11 mouse cellular contexts compared by ENCODE assay signal in the genomic region with DNA sequence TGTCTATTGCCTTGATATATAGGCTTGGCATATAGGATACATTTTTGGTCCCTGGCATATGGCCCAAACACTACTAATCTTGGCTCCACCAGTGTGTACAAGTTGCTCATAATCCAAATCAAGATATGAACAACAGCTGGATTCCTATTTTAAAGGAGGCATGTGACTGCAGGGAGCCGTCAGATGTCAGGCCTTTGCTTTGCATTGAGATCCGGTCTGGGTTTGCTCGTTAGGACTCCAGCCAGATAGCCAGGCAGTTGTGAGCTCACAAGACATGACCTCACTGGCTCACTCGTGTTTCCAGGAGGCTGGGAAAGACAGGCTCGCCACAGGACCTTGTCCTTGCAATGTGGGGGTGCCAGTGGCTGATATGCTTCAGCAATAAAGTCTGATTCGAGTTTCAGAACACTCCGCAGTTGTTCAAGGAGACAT. TPM values are rescaled to one million over a fixed set of nuclear protein-coding genes. Genes with fewer than 3 reads are reported as not detected.
DNase-seq lines count a peak whose midpoint lies in the region; ATAC-seq and TF ChIP-seq lines count a peak whose summit lies in the region.
"Had no signal": no experiment of that assay in that cellular context is flagged by ENCODE, and none has a peak within 500 bp of the region (broad histone marks: within the 10 kb centered on the region; RNA-seq: fewer than 3 reads in every experiment).

No protein-coding gene starts in this region.

- ATAC-seq in megakaryocyte progenitor cell, adult 5-6 weeks (replicated peaks; ENCODE audit: poor library complexity): peak; percentile 34
- no peak for ATAC-seq in midbrain, embryonic 15.5 days (replicated peaks)

- H3K9ac ChIP-seq in midbrain, embryonic 15.5 days: no peak overlapping the region
- H3K9ac ChIP-seq: liver, embryonic 14.5 days had no signal

- no peaks in the 10 kb centered on the region for H3K36me3 ChIP-seq in kidney, adult 2 months (ENCODE audit: control insufficient read depth, insufficient read depth, low read length)
- H3K36me3 ChIP-seq in midbrain, embryonic 15.5 days (replicated peaks): no peaks in the 10 kb centered on the region

- no peak for TF ChIP-seq CTCF in kidney, adult 2 months (conservative IDR thresholded peaks at IDR 0.05; ENCODE audit: insufficient read depth, insufficient read length, low read depth, low read length)
- TF ChIP-seq CTCF in embryonic fibroblast, embryonic 13.5 days (IDR thresholded peaks at IDR 0.05; ENCODE audit: borderline replicate concordance, insufficient read depth, low read length): no peak

- no peaks in the 10 kb centered on the region for H3K27me3 ChIP-seq in kidney, adult 2 months (replicated peaks; ENCODE audit: control insufficient read depth, insufficient read depth, low read length)
- H3K27me3 ChIP-seq in midbrain, embryonic 15.5 days (replicated peaks): no peaks in the 10 kb centered on the region

- no peak for TF ChIP-seq POLR2A in kidney, adult 2 months (IDR thresholded peaks at IDR 0.05; ENCODE audit: low read depth, low read length)
- no peak for TF ChIP-seq POLR2A in embryonic fibroblast, embryonic 13.5 days (IDR thresholded peaks at IDR 0.05; ENCODE audit: low read depth, low read length)

- H3K9me3 ChIP-seq in midbrain, embryonic 15.5 days: no peaks in the 10 kb centered on the region
- H3K9me3 ChIP-seq: forebrain, embryonic 10.5 days; G1E had no signal

- H3K27ac ChIP-seq in kidney, adult 2 months (ENCODE audit: insufficient read depth, low read depth, low read length): 0 out of 2 replicates have a peak overlapping the region, but pooled peaks have one; percentile 20
- peak overlapping the region; percentile 97 for H3K27ac ChIP-seq in embryonic fibroblast, embryonic 13.5 days (ENCODE audit: insufficient read depth, low read length)
- H3K27ac ChIP-seq in midbrain, embryonic 15.5 days: no peak overlapping the region
- H3K27ac ChIP-seq: forebrain, embryonic 10.5 days; liver, embryonic 14.5 days had no signal

- peak; percentile 40 for DNase-seq in kidney, adult 2 months
- DNase-seq in kidney, adult 11 months: no peak
- peak; percentile 97 for DNase-seq in NIH3T3 (ENCODE audit: low read depth)
- DNase-seq in frontal cortex, postnatal 36 days (ENCODE audit: low spot score in 2 of 2): no peak
- no peak for DNase-seq in thymus, postnatal 14 days

- no peak overlapping the region for H3K4me2 ChIP-seq in midbrain, embryonic 15.5 days

- 39% methylated on average over 7 of the region's 7 CpGs for WGBS in kidney, adult 2 months
- WGBS in midbrain, embryonic 15.5 days: 62% methylated on average over 7 of the region's 7 CpGs

- no peak overlapping the region for H3K4me3 ChIP-seq in kidney, adult 2 months (ENCODE audit: insufficient read depth, low read depth, low read length)
- H3K4me3 ChIP-seq in embryonic fibroblast, embryonic 13.5 days (ENCODE audit: insufficient read depth, low read length): no peak overlapping the region
- no peak overlapping the region for H3K4me3 ChIP-seq in midbrain, embryonic 15.5 days
- H3K4me3 ChIP-seq: forebrain, embryonic 10.5 days had no signal

- H3K4me1 ChIP-seq in kidney, adult 2 months (ENCODE audit: control insufficient read depth, insufficient read depth, low read length): no peaks in the 10 kb centered on the region
- peaks cover 19% of the 10 kb centered on the region for H3K4me1 ChIP-seq in embryonic fibroblast, embryonic 13.5 days (ENCODE audit: control insufficient read depth, insufficient read depth, low read length)
- no peaks in the 10 kb centered on the region for H3K4me1 ChIP-seq in midbrain, embryonic 15.5 days

RNA-seq across cellular contexts. Expression of a gene that starts 44.2 kb away (rescaled TPM):
- polyA plus RNA-seq in kidney, adult 2 months (2012; rRNA removed): 13.0 and 15.7 TPM in 2 replicates
- 120 and 129 TPM in 2 replicates for polyA plus RNA-seq in embryonic fibroblast, embryonic 13.5 days (2011; ENCODE audit: insufficient read length, low read depth, missing spikeins)
- total RNA-seq in megakaryocyte progenitor cell, adult 5-6 weeks (2015): 34.8 and 36.5 TPM in 2 replicates
- 47.9 and 69.3 TPM in 2 replicates for total RNA-seq in megakaryocyte progenitor cell, adult 5-6 weeks (2017)
- polyA plus RNA-seq in midbrain, embryonic 15.5 days (2015; fragmentation: Nextera tagmentation; extraction: Ambion mirVana): 36.5 and 37.1 TPM in 2 replicates

RNA-seq across cellular contexts. Expression of a gene that starts 45.0 kb away (rescaled TPM):
- 11.7 and 12.1 TPM in 2 replicates for polyA plus RNA-seq in kidney, adult 2 months (2012; rRNA removed)
- 11.5 and 16.5 TPM in 2 replicates for polyA plus RNA-seq in embryonic fibroblast, embryonic 13.5 days (2011; ENCODE audit: insufficient read length, low read depth, missing spikeins)
- total RNA-seq in megakaryocyte progenitor cell, adult 5-6 weeks (2015): 35.4 and 40.2 TPM in 2 replicates
- total RNA-seq in megakaryocyte progenitor cell, adult 5-6 weeks (2017): 20.9 and 23.8 TPM in 2 replicates
- 50.4 and 55.1 TPM in 2 replicates for polyA plus RNA-seq in midbrain, embryonic 15.5 days (2015; fragmentation: Nextera tagmentation; extraction: Ambion mirVana)

Comparison
In these comparisons a context has a peak if more than half of its experiments do, and no peak if none do; other contexts are left out.
1. DNase-seq: peak in kidney, adult 2 months (single experiment) and NIH3T3 (single experiment); none in kidney, adult 11 months (single experiment), frontal cortex, postnatal 36 days (0 of 2) and thymus, postnatal 14 days (single experiment).